Mouse (Mus musculus) cerebellum, adult (tissue): ENCODE measurements around the gene Lrp8.

Experiments
- ATAC-seq: cut with Nextera tagmentation; 2 replicates; pipeline ENCODE4 v1.9.2; 2017; ENCODE audit warnings: mild to moderate bottlenecking, moderate library complexity, mixed read lengths; ENCODE audit not compliant: insufficient number of reproducible peaks, low FRiP score, low TSS enrichment

Lrp8 gene

GRCm38 (mm10) chr4:107805491-107805890 lies 3.4 kb downstream of the Lrp8 start:
- no peak for ATAC-seq

- no peak for ATAC-seq
These were observed 5.7 kb downstream of the Lrp8 start for GRCm38 (mm10) chr4:107807796-107808195.

- no peak for ATAC-seq
These were observed 6.6 kb downstream of the Lrp8 start for GRCm38 (mm10) chr4:107808655-107809054.

- no peak for ATAC-seq
These were observed 8.9 kb downstream of the Lrp8 start for GRCm38 (mm10) chr4:107811006-107811405.

GRCm38 (mm10) chr4:107811716-107812330 lies 9.8 kb downstream of the Lrp8 start:
- 0 out of 2 replicates have a peak, but pooled peaks have one; percentile 7 for ATAC-seq

DNA sequence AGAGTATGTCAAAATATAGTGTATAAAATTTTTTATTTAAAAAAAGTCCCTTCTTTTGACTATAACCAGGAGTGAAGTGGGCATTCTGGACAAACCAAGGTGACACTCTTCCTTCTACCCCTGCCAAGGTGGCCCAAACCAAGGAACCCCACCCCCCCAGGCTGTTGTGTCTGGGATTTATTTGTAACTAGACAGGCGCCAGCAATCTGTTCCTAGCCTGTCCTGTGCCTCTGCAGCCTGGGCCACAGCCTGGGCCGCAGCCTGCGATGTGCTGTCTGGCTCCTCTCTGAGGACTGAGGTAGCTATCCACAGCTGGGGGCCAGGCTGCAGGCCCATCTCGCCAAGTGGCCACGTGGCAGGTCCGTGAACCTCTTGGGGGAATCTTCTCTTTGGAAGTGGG lies 10.3 kb downstream of the Lrp8 start:
- ATAC-seq: no peak

- no peak for ATAC-seq
These were observed 14.4 kb downstream of the Lrp8 start for GRCm38 (mm10) chr4:107816459-107816858.

- no peak for ATAC-seq
These were observed 15.4 kb downstream of the Lrp8 start for GRCm38 (mm10) chr4:107817463-107817862.

GRCm38 (mm10) chr4:107819990-107820719 lies 18.1 kb downstream of the Lrp8 start:
- no peak for ATAC-seq

DNA sequence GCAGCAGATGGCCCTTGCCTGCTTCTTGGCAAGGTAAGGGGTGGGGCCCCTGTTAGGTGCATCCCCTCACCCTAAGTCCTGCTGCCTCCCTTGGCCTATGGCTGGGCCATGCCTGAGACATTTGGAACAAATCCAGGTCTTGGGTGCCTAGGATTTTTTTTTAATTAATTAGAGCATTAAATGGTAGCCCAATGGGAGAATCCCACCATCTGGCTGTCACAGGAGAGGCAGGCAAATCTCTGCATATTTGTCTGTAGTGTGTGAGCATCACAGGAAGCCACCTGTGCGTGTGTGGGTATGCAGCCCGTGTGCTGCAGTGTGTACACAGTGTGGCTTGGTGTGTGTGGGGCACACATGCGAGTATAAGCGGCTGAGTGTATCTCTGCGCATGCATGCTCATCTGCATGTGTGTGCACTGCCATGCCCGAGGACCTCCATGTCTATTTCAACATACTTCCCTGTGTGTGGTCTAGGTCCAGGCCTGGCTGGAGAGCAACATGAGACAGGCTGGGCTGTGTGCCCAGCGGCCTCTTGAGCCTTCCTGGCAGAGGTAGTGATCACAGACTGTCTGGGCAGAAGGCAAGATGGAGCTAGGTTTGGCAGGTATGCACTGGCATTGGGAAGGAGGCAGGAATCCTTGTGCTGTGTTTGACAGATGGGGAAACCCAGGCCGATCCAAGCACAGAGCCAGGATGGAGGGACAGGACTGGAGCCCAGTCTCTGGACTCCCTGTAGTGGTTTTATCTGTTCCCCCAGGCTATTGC lies 19.0 kb downstream of the Lrp8 start:
- peak; percentile 90 for ATAC-seq

GRCm38 (mm10) chr4:107822936-107823411 lies 20.9 kb downstream of the Lrp8 start:
- no peak for ATAC-seq

DNA sequence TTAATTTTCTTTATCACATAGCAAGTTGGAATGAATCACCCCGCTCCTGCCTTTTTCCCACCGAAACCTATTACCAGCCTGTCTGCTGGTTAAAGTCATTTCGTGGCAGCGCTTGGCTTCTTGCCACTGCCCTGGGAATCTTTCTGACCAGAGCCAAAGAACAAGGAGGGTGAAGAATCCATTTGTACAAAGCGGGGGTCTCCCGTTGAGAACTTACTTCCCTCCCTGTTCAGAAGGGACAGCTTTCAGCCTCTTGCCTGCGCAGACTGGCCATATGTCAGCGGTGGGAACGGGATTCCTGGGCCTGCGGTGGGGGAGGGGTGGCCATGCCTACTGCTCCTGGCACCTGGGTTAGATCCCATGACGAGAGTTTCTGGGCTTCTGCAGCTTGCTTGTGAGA lies 21.4 kb downstream of the Lrp8 start:
- ATAC-seq: no peak

- ATAC-seq: no peak
These were observed 26.7 kb downstream of the Lrp8 start for GRCm38 (mm10) chr4:107828727-107829218.

- ATAC-seq: no peak
These were observed 27.6 kb downstream of the Lrp8 start for GRCm38 (mm10) chr4:107829675-107830074.

DNA sequence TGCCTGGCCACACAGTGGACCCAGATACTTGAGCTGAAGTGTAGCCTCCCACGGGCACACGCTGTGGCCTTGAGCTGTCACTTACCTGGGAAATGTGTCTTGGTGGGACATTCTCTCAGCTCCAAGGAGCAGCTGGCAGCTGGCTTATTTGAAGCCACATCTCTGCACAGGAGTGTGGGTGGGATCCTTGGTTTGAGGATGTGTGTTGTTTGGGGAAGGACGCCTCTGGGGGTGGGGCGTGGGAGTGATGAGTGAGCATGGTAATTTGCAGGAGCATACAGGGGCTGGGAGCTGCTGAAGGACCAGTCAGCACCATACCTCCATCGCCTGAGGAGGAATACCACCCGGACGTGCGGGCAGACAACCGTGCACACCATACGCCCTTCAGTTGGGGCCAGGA lies 28.1 kb downstream of the Lrp8 start:
- no peak for ATAC-seq

GRCm38 (mm10) chr4:107830821-107831221 lies 28.8 kb downstream of the Lrp8 start:
- ATAC-seq: no peak

GRCm38 (mm10) chr4:107831678-107832077 lies 29.6 kb downstream of the Lrp8 start:
- ATAC-seq: no peak

GRCm38 (mm10) chr4:107833525-107833924 lies 31.5 kb downstream of the Lrp8 start:
- no peak for ATAC-seq

GRCm38 (mm10) chr4:107834643-107835314 lies 32.7 kb downstream of the Lrp8 start:
- no peak for ATAC-seq

- no peak for ATAC-seq
These were observed 33.4 kb downstream of the Lrp8 start for GRCm38 (mm10) chr4:107835508-107835909.
